Mouse (Mus musculus): Measurements from ENCODE around the gene Gm6377. TPM values are rescaled to one million over a fixed set of nuclear protein-coding genes. Genes with fewer than 3 reads are reported as not detected.

The Gm6377 gene
- polyA plus RNA-seq, 1 experiment from 2014 or later: 0.08 TPM

DNA sequence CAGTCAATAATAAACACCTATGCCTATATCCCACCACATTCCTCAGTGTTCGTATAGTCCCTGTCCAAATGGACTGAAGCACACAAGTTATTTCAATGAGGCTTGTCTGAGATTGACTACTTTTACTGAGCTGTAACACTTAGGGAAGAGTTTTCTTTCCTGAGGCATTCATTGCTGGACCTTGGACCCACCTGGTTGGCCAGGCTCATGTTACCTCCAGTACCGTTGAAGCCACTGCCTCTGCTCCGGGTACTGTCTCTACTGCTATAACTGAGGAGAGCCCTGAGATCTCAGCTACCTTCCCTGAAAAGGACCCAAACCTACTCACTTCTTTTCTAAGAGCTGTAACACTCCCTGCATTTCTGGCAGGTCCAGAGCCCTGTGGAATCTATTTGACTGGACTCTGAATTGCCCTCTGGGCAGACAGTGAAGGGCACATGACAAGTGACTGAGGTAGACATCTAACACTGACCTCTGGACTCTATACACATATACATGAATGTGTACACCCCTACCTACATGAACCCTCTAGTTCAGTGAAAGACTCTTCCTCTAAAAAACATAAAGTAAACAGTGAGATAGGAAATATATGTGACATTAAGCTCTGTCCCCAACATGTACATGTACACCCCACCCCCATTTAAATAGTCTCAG, 39.0 kb downstream of the Gm6377 start:
- Histone ChIP-seq H3K27me3 (no peaks in the 10 kb centered on the region), H3K36me3 (no peaks in the 10 kb centered on the region), H3K4me3 (no peak overlapping the region), H3K9ac (no peak overlapping the region), H3K4me2 (no peak overlapping the region), H3K27ac (no peak overlapping the region), H3K9me3 (no peaks in the 10 kb centered on the region), H3K4me1 (replicated peaks) (no peaks in the 10 kb centered on the region)
- WGBS: 93% methylated on average over 3 of the region's 3 CpGs
- ATAC-seq (ENCODE audit: low FRiP score): no peak

DNA sequence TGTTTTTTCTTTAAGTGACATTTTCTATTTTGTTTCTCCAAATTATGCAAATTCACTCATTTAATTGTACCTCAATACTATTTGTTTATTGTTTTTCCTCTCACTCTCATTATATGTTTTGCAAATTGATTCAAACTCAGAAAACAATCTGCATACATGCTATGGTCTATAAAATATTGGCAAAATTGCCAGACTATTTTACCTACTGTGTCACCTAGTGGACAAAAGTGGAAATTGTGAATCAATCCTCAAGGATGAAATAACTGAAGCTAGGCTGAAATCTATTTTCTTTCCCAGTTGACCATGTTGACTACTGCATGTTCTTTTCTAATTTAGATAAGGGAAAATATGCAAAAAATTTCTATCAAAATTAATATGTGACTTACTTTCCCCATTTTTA, 41.6 kb downstream of the Gm6377 start:
- no peaks in the 10 kb centered on the region for H3K4me1 ChIP-seq (replicated peaks)
- no peak overlapping the region for H3K27ac ChIP-seq
- H3K9ac ChIP-seq: no peak overlapping the region
- H3K4me3 ChIP-seq: no peak overlapping the region
- H3K36me3 ChIP-seq: no peaks in the 10 kb centered on the region
- H3K27me3 ChIP-seq: no peaks in the 10 kb centered on the region
- H3K9me3 ChIP-seq: no peaks in the 10 kb centered on the region
- no peak overlapping the region for H3K4me2 ChIP-seq
- ATAC-seq (ENCODE audit: low FRiP score): no peak

Other genes with a start within 250 kb of the Gm6377 start
- 13.8 and 15.4 TPM in 2 replicates for gene Hmgn5, start 183.4 kb upstream of the Gm6377 start, polyA plus RNA-seq (2015; fragmentation: Nextera tagmentation; extraction: Ambion mirVana)
- gene Sh3bgrl, start 101.4 kb upstream of the Gm6377 start, polyA plus RNA-seq (2015; fragmentation: Nextera tagmentation; extraction: Ambion mirVana): 224 and 230 TPM in 2 replicates

All from hindbrain, embryonic 13.5 days (tissue).